Mouse (Mus musculus) CH12.LX (cell line): Measurements from ENCODE around the gene Rell1. TPM values are rescaled to one million over a fixed set of nuclear protein-coding genes. Genes with fewer than 3 reads are reported as not detected.

Experiments used
- DNase-seq: peaks from one replicate; pipeline ENCODE4 v3.0.0-alpha.2; 2013; ENCODE audit errors: extremely low read depth
- H3K27ac ChIP-seq: 2 replicates; pipeline ENCODE4 v1.5.1; 2012; ENCODE audit warnings: low read depth, mild to moderate bottlenecking, control low read depth, moderate library complexity; ENCODE audit not compliant: insufficient read depth
- H3K27me3 ChIP-seq: replicated peaks from 2 replicates; pipeline ENCODE3; 2012; ENCODE audit warnings: inconsistent platforms
- H3K36me3 ChIP-seq, 2 experiments: replicated peaks in 1 of 2; 2 replicates each; pipeline versions ENCODE3 to v1.6.1; 2012; ENCODE audit warnings: inconsistent platforms in 1 of 2, low read length in 1 of 2, mild to moderate bottlenecking in 1 of 2, mixed read lengths in 1 of 2, moderate library complexity in 1 of 2; ENCODE audit not compliant: control insufficient read depth in 1 of 2, insufficient read depth in 1 of 2
- H3K4me1 ChIP-seq, 2 experiments: 2 replicates each; pipeline ENCODE4 v1.6.1; 2012; ENCODE audit warnings: inconsistent platforms in 1 of 2, moderate library complexity in 1 of 2; ENCODE audit not compliant: insufficient read depth in 2 of 2, control insufficient read depth in 1 of 2
- H3K4me2 ChIP-seq: 2 replicates; pipeline ENCODE4 v1.6.1; 2012; ENCODE audit warnings: low read depth, mild to moderate bottlenecking, control low read depth; ENCODE audit not compliant: poor library complexity, insufficient read depth, severe bottlenecking
- H3K4me3 ChIP-seq, 3 experiments: fragments of 150-350 bp in 1 of 3; sonication (generic) in 1 of 3; replicated peaks in 1 of 3; 2 replicates each; pipeline versions ENCODE3 to v1.5.1; 2011 to 2012; ENCODE audit warnings: low read depth in 2 of 3, low read length in 2 of 3, mild to moderate bottlenecking in 2 of 3, moderate library complexity in 2 of 3, control low read depth in 1 of 3, improper control_type of control experiment in 1 of 3, inconsistent platforms in 1 of 3, mixed read lengths in 1 of 3; ENCODE audit not compliant: poor library complexity in 1 of 3
- H3K79me2 ChIP-seq: replicated peaks from 2 replicates; pipeline ENCODE4 v1.6.1; 2012; ENCODE audit warnings: mild to moderate bottlenecking, moderate library complexity; ENCODE audit not compliant: control insufficient read depth, poor library complexity, insufficient read depth, severe bottlenecking; ENCODE audit errors: extremely low read depth
- H3K9ac ChIP-seq: 2 replicates; pipeline ENCODE4 v1.6.1; 2012; ENCODE audit warnings: low read depth, mild to moderate bottlenecking, control low read depth, moderate library complexity; ENCODE audit not compliant: insufficient read depth
- H3K9me3 ChIP-seq: replicated peaks from 2 replicates; pipeline ENCODE3; 2012; ENCODE audit warnings: low read length, inconsistent platforms, mixed read lengths
- CHD1 ChIP-seq: IDR thresholded peaks from 2 replicates; pipeline ENCODE4 v1.6.1; 2012; ENCODE audit warnings: low read depth, low read length, improper control_type of control experiment, inconsistent platforms
- E2F4 ChIP-seq: IDR thresholded peaks from 2 replicates; pipeline ENCODE4 v1.6.1; 2011; ENCODE audit warnings: low read depth, low read length, improper control_type of control experiment; ENCODE audit not compliant: insufficient replicate concordance
- ELF1 ChIP-seq: IDR thresholded peaks from 2 replicates; pipeline ENCODE4 v1.6.1; 2014; ENCODE audit warnings: low read depth, mild to moderate bottlenecking, inconsistent platforms, low read length, improper control_type of control experiment
- ETS1 ChIP-seq: conservative IDR thresholded peaks from 2 replicates; pipeline ENCODE4 v1.6.1; 2012; ENCODE audit warnings: low read depth, mild to moderate bottlenecking, inconsistent platforms, low read length, improper control_type of control experiment, moderate library complexity
- HCFC1 ChIP-seq: IDR thresholded peaks from 2 replicates; pipeline ENCODE4 v1.6.1; 2012; ENCODE audit warnings: low read depth, mild to moderate bottlenecking, inconsistent platforms, low read length, improper control_type of control experiment
- JUND ChIP-seq: conservative IDR thresholded peaks from 2 replicates; pipeline ENCODE4 v1.6.1; 2011; ENCODE audit warnings: low read depth, low read length, improper control_type of control experiment
- KAT2A ChIP-seq: IDR thresholded peaks from 2 replicates; pipeline ENCODE4 v1.6.1; 2012; ENCODE audit warnings: low read length, improper control_type of control experiment, inconsistent platforms; ENCODE audit not compliant: insufficient replicate concordance
- MAX ChIP-seq: IDR thresholded peaks from 2 replicates; pipeline ENCODE4 v1.6.1; 2011; ENCODE audit warnings: low read length, improper control_type of control experiment
- MAZ ChIP-seq: IDR thresholded peaks from 2 replicates; pipeline ENCODE4 v1.6.1; 2012; ENCODE audit warnings: low read depth, mild to moderate bottlenecking, inconsistent platforms, low read length, improper control_type of control experiment, moderate library complexity
- MEF2A ChIP-seq: IDR thresholded peaks from 2 replicates; pipeline ENCODE4 v1.6.1; 2014; ENCODE audit warnings: low read depth, mild to moderate bottlenecking, inconsistent platforms, low read length, improper control_type of control experiment, borderline replicate concordance
- MYC ChIP-seq: IDR thresholded peaks from 2 replicates; pipeline ENCODE4 v1.6.1; 2011; ENCODE audit warnings: low read depth, mild to moderate bottlenecking, improper control_type of control experiment, low read length
- NELFE ChIP-seq: IDR thresholded peaks from 2 replicates; pipeline ENCODE4 v1.6.1; 2011; ENCODE audit warnings: low read depth, low read length, improper control_type of control experiment
- RAD21 ChIP-seq: IDR thresholded peaks from 2 replicates; pipeline ENCODE4 v1.6.1; 2011; ENCODE audit warnings: low read depth, mild to moderate bottlenecking, low read length, improper control_type of control experiment, moderate library complexity
- RCOR1 ChIP-seq: conservative IDR thresholded peaks from 2 replicates; pipeline ENCODE4 v1.6.1; 2012; ENCODE audit warnings: low read depth, mild to moderate bottlenecking, inconsistent platforms, low read length, improper control_type of control experiment
- SIN3A ChIP-seq: IDR thresholded peaks from 2 replicates; pipeline ENCODE4 v1.6.1; 2012; ENCODE audit warnings: low read length, improper control_type of control experiment, inconsistent platforms
- TBP ChIP-seq: conservative IDR thresholded peaks from 2 replicates; pipeline ENCODE4 v1.6.1; 2011; ENCODE audit warnings: low read depth, low read length, improper control_type of control experiment
- USF2 ChIP-seq: conservative IDR thresholded peaks from 2 replicates; pipeline ENCODE4 v1.6.1; 2011; ENCODE audit warnings: low read depth, low read length, improper control_type of control experiment
- ZC3H11A ChIP-seq: IDR thresholded peaks from 2 replicates; pipeline ENCODE4 v1.6.1; 2012; ENCODE audit warnings: low read depth, mild to moderate bottlenecking, inconsistent platforms, low read length, improper control_type of control experiment
- dilution Hi-C: fragments of 300-500 bp; cut with MboI; formaldehyde crosslinking; loops from 2 replicates; pipeline ENCODE4 v1.14.3; 2020; ENCODE audit warnings: low sequenced_read_pairs; ENCODE audit not compliant: extremely low pct_unique_long_range_greater_than_20kb, extremely low pct_ligation_motif_present
- in situ Hi-C: fragments of 300-500 bp; cut with MboI; formaldehyde crosslinking; loops from 3 replicates; pipeline ENCODE4 v1.14.3; 2019; ENCODE audit warnings: low sequenced_read_pairs, low pct_ligation_motif_present, low pct_unique_long_range_greater_than_20kb, mixed read lengths
- polyA plus RNA-seq: library from polyadenylated mRNA; unstranded; fragments of >175 nt; gene quantifications from 2 replicates; pipeline ENCODE4 v1.2.1, GENCODE M21; 2012; ENCODE audit warnings: low read depth; ENCODE audit not compliant: insufficient read length
- total RNA-seq, 2 experiments: library from RNA; depleted of rRNA; stranded (reverse); fragments of 300-350 nt in 1 of 2; fragments of >200 nt in 1 of 2; gene quantifications; 2 replicates each; pipeline ENCODE4 v1.2.3; 2012 to 2014

Rell1 gene
- total and polyA plus RNA-seq, 3 experiments, result 1.4 to 1.6 (median 1.5) TPM

- no peaks in the 10 kb centered on the region for H3K4me1 ChIP-seq
- no peak overlapping the region for H3K27ac ChIP-seq
- H3K79me2 ChIP-seq, result no peaks in the 10 kb centered on the region
- dilution Hi-C loops (no loop called here), in situ Hi-C loops (no loop called here)
- no peak overlapping the region for H3K4me3 ChIP-seq
- H3K9ac ChIP-seq, result no peak overlapping the region
- H3K36me3 ChIP-seq, result no peaks in the 10 kb centered on the region
- H3K27me3 ChIP-seq, result no peaks in the 10 kb centered on the region
- no peaks in the 10 kb centered on the region for H3K9me3 ChIP-seq
- TF ChIP-seq RAD21 (no peak), MEF2A (no peak), E2F4 (no peak), ZC3H11A (no peak)
- DNase-seq, result no peak
- H3K4me2 ChIP-seq, result no peak overlapping the region
Measured at GRCm38 (mm10) chr5:63990675-63991074, 22.0 kb upstream of the Rell1 start.

- Histone ChIP-seq H3K36me3 (no peaks in the 10 kb centered on the region), H3K4me2 (no peak overlapping the region), H3K9me3 (no peaks in the 10 kb centered on the region), H3K27me3 (no peaks in the 10 kb centered on the region), H3K9ac (no peak overlapping the region), H3K4me3 (no peak overlapping the region), H3K27ac (no peak overlapping the region), H3K79me2 (no peaks in the 10 kb centered on the region), H3K4me1 (no peaks in the 10 kb centered on the region)
- DNase-seq, result no peak
- dilution Hi-C loops, result no loop called here
- in situ Hi-C loops, result no loop called here
- TF ChIP-seq MYC (no peak), JUND (no peak), KAT2A (no peak), MAZ (no peak), MAX (no peak)
Measured at GRCm38 (mm10) chr5:63986337-63986736, 17.6 kb upstream of the Rell1 start.

- no peak overlapping the region for H3K4me2 ChIP-seq
- dilution Hi-C loops (no loop called here), in situ Hi-C loops (no loop called here)
- H3K9me3 ChIP-seq, result no peaks in the 10 kb centered on the region
- H3K4me3 ChIP-seq, result no peak overlapping the region
- no peaks in the 10 kb centered on the region; a peak in 1 of 4 replicates for H3K4me1 ChIP-seq
- TF ChIP-seq CHD1, result no peak
- TF ChIP-seq E2F4, result no peak
- TF ChIP-seq TBP, result no peak
- TF ChIP-seq ETS1, result no peak
- no peak for TF ChIP-seq USF2
- TF ChIP-seq ZC3H11A, result no peak
- no peak for TF ChIP-seq SIN3A
- no peak for TF ChIP-seq HCFC1
- TF ChIP-seq ELF1, result no peak
- TF ChIP-seq NELFE, result no peak
- TF ChIP-seq RCOR1, result no peak
- no peak overlapping the region for H3K9ac ChIP-seq
- DNase-seq, result no peak
- H3K27ac ChIP-seq, result no peak overlapping the region
- no peaks in the 10 kb centered on the region for H3K36me3 ChIP-seq
- H3K27me3 ChIP-seq, result no peaks in the 10 kb centered on the region
- H3K79me2 ChIP-seq, result no peaks in the 10 kb centered on the region
Measured at GRCm38 (mm10) chr5:63982296-63982695, 13.6 kb upstream of the Rell1 start.
